In genomic region chr19:50145919-50146318, GRCm38 (mm10) we compare ENCODE assay signal across 14 mouse cellular contexts.
A peak's percentile ranks its signal among the peaks of the same experiment; 100 is the strongest.
DNase-seq lines count a peak whose midpoint lies in the region; ATAC-seq and TF ChIP-seq lines count a peak whose summit lies in the region.
"Had no signal": no experiment of that assay in that cellular context is flagged by ENCODE, and none has a peak within 500 bp of the region (broad histone marks: within the 10 kb centered on the region; RNA-seq: fewer than 3 reads in every experiment).

No protein-coding gene starts in this region.

- in situ Hi-C loops in ES-E14 (cut with MboI; ENCODE audit: low sequenced_read_pairs in 2 of 2, unreplicated experiment in 2 of 2), result no loop called here

- no peak overlapping the region for H3K9ac ChIP-seq in forebrain, postnatal 0 days
- no peak overlapping the region for H3K9ac ChIP-seq in forebrain, embryonic 13.5 days
- no peak overlapping the region for H3K9ac ChIP-seq in ES-E14 (ENCODE audit: insufficient read depth, low read depth, low read length, poor library complexity, severe bottlenecking)
- H3K9ac ChIP-seq: embryonic facial prominence, embryonic 12.5 days; hindbrain, embryonic 15.5 days had no signal

- peak; percentile 60 for TF ChIP-seq CTCF in forebrain, postnatal 0 days (IDR thresholded peaks at IDR 0.05; ENCODE audit: low read depth)
- TF ChIP-seq CTCF in left cerebral cortex, adult 2 months (IDR thresholded peaks at IDR 0.05), result peak; percentile 45

- H3K4me1 ChIP-seq in forebrain, postnatal 0 days (ENCODE audit: insufficient read depth), result no peaks in the 10 kb centered on the region
- H3K4me1 ChIP-seq in forebrain, embryonic 13.5 days, result peaks cover 12% of the 10 kb centered on the region
- no peaks in the 10 kb centered on the region for H3K4me1 ChIP-seq in ES-E14 (ENCODE audit: control insufficient read depth in 2 of 2, insufficient read depth in 2 of 2, low read length in 2 of 2, poor library complexity in 1 of 2)
- H3K4me1 ChIP-seq: embryonic facial prominence, embryonic 12.5 days; heart, embryonic 10.5 days; hindbrain, embryonic 15.5 days had no signal

- no peak overlapping the region for H3K27ac ChIP-seq in forebrain, postnatal 0 days (ENCODE audit: low read depth, low read length)
- no peak overlapping the region for H3K27ac ChIP-seq in forebrain, embryonic 13.5 days
- H3K27ac ChIP-seq in left cerebral cortex, adult 2 months, result no peak overlapping the region
- H3K27ac ChIP-seq in ES-E14 (ENCODE audit: insufficient read depth, low read depth, low read length, poor library complexity, severe bottlenecking), result no peak overlapping the region
- H3K27ac ChIP-seq: embryonic facial prominence, embryonic 12.5 days; heart, embryonic 10.5 days; hindbrain, embryonic 15.5 days had no signal

- H3K4me3 ChIP-seq in forebrain, postnatal 0 days (ENCODE audit: low read depth, low read length), result no peak overlapping the region
- H3K4me3 ChIP-seq in forebrain, embryonic 13.5 days, result no peak overlapping the region
- no peak overlapping the region for H3K4me3 ChIP-seq in left cerebral cortex, adult 2 months
- H3K4me3 ChIP-seq in ES-E14 (ENCODE audit: insufficient read depth in 1 of 2, low read depth in 1 of 2, low read length in 2 of 2, poor library complexity in 1 of 2, severe bottlenecking in 1 of 2), result no peak overlapping the region
- H3K4me3 ChIP-seq: embryonic facial prominence, embryonic 12.5 days; heart, embryonic 10.5 days; hindbrain, embryonic 15.5 days had no signal

- WGBS in forebrain, postnatal 0 days, result 31% methylated on average over 3 of the region's 3 CpGs
- 23% methylated on average over 3 of the region's 3 CpGs for WGBS in forebrain, embryonic 13.5 days

- intact Hi-C loops in left cerebral cortex, adult 2 months (cut with DNase I), result loop anchor here (10.0 kb wide), 1 partner anchor 611 kb away; no protein-coding TSS in a partner anchor
- intact Hi-C loops in left cerebral cortex, postnatal 10 days (cut with DNase I), result loop anchor here (10.0 kb wide), 1 partner anchor 601 kb away; no protein-coding TSS in a partner anchor

- peak; percentile 56 for DNase-seq in forebrain, postnatal 0 days
- no peak for DNase-seq in left cerebral cortex, adult 2 months (ENCODE audit: extremely low spot score in 1 of 2, low spot score in 2 of 2)
- no peak for DNase-seq in left cerebral cortex, postnatal 10 days (ENCODE audit: extremely low spot score in 1 of 2, low spot score in 2 of 2)
- DNase-seq in ES-E14 (ENCODE audit: low read depth, low spot score), result peak; percentile 12
- DNase-seq in layer of hippocampus, adult 9-10 months (ENCODE audit: low spot score), result peak; percentile 24
- DNase-seq in T-cell, adult 2 months (ENCODE audit: low spot score), result no peak
- DNase-seq in urinary bladder, postnatal 36 days (ENCODE audit: low spot score in 2 of 2), result no peak
- DNase-seq: lung, postnatal 10 days had no signal

- H3K9me3 ChIP-seq in forebrain, postnatal 0 days (ENCODE audit: low read length), result no peaks in the 10 kb centered on the region
- H3K9me3 ChIP-seq in forebrain, embryonic 13.5 days (replicated peaks), result no peaks in the 10 kb centered on the region
- no peaks in the 10 kb centered on the region for H3K9me3 ChIP-seq in ES-E14 (ENCODE audit: control insufficient read depth, insufficient read depth, low read depth, low read length)
- H3K9me3 ChIP-seq: embryonic facial prominence, embryonic 12.5 days; heart, embryonic 10.5 days; hindbrain, embryonic 15.5 days had no signal

- H3K27me3 ChIP-seq in forebrain, postnatal 0 days (ENCODE audit: insufficient read depth, low read length), result no peaks in the 10 kb centered on the region
- H3K27me3 ChIP-seq in forebrain, embryonic 13.5 days, result no peaks in the 10 kb centered on the region
- H3K27me3 ChIP-seq: embryonic facial prominence, embryonic 12.5 days; hindbrain, embryonic 15.5 days had no signal

- H3K36me3 ChIP-seq in forebrain, postnatal 0 days (ENCODE audit: insufficient read depth), result no peaks in the 10 kb centered on the region
- no peaks in the 10 kb centered on the region for H3K36me3 ChIP-seq in forebrain, embryonic 13.5 days (ENCODE audit: poor library complexity, severe bottlenecking)
- no peaks in the 10 kb centered on the region for H3K36me3 ChIP-seq in ES-E14 (ENCODE audit: control insufficient read depth, insufficient read depth, low read length, poor library complexity, severe bottlenecking)
- H3K36me3 ChIP-seq: embryonic facial prominence, embryonic 12.5 days; heart, embryonic 10.5 days; hindbrain, embryonic 15.5 days had no signal

- no peak overlapping the region for H3K4me2 ChIP-seq in forebrain, postnatal 0 days (ENCODE audit: low read depth)
- no peak overlapping the region for H3K4me2 ChIP-seq in forebrain, embryonic 13.5 days
- H3K4me2 ChIP-seq: embryonic facial prominence, embryonic 12.5 days; hindbrain, embryonic 15.5 days had no signal

- no peak for ATAC-seq in forebrain, postnatal 0 days
- no peak for ATAC-seq in forebrain, embryonic 13.5 days
- ATAC-seq: CD4-positive, CD25-positive, alpha-beta regulatory T cell, adult 4 months; forebrain, embryonic 16.5 days had no signal

TF ChIP-seq in ES-E14, 5 proteins besides CTCF, POLR2A, EP300 and RAD21:
- TF ChIP-seq MAFK (IDR thresholded peaks at IDR 0.05; ENCODE audit: insufficient read depth, low read depth, low read length) (no peak), HCFC1 (IDR thresholded peaks at IDR 0.05; ENCODE audit: borderline replicate concordance, insufficient read depth, low read length) (no peak), CHD2 (IDR thresholded peaks at IDR 0.05; ENCODE audit: low read depth, low read length) (no peak), ZNF384 (IDR thresholded peaks at IDR 0.05; ENCODE audit: low read depth, low read length) (no peak), ZC3H11A (IDR thresholded peaks at IDR 0.05; ENCODE audit: borderline replicate concordance, low read depth, low read length) (no peak)

Comparison
In these comparisons a context has a peak if more than half of its experiments do, and no peak if none do; other contexts are left out.
1. DNase-seq: peak in forebrain, postnatal 0 days (single experiment), ES-E14 (single experiment) and layer of hippocampus, adult 9-10 months (single experiment); none in left cerebral cortex, adult 2 months (0 of 2), left cerebral cortex, postnatal 10 days (0 of 2), T-cell, adult 2 months (single experiment) and urinary bladder, postnatal 36 days (0 of 2).